Mouse (Mus musculus) thymus, postnatal 4 days (tissue): ENCODE measurements around the gene Dusp13.

Experiments
- DNase-seq: peaks from one replicate; pipeline ENCODE4 v3.0.0; 2021

The Dusp13 gene

GRCm38 (mm10) chr14:21696186-21696830, 54.7 kb downstream of the Dusp13 start:
- DNase-seq: no peak

- no peak for DNase-seq
Observed at GRCm38 (mm10) chr14:21695020-21695419, 56.0 kb downstream of the Dusp13 start.

GRCm38 (mm10) chr14:21691070-21691469, 59.9 kb downstream of the Dusp13 start:
- DNase-seq: no peak

- DNase-seq: no peak
Observed at GRCm38 (mm10) chr14:21686376-21687279, 64.4 kb downstream of the Dusp13 start.

GRCm38 (mm10) chr14:21685411-21686146, 65.4 kb downstream of the Dusp13 start:
- no peak for DNase-seq

GRCm38 (mm10) chr14:21683834-21684233, 67.1 kb downstream of the Dusp13 start:
- no peak for DNase-seq
